Mouse (Mus musculus): ENCODE data around the gene Igfbp6.
"Not testable (repeated sequence)": the region's sequence is repeated elsewhere in the genome, so short reads cannot be mapped to it uniquely, and the experiment has no call there.

Gene Igfbp6

DNA sequence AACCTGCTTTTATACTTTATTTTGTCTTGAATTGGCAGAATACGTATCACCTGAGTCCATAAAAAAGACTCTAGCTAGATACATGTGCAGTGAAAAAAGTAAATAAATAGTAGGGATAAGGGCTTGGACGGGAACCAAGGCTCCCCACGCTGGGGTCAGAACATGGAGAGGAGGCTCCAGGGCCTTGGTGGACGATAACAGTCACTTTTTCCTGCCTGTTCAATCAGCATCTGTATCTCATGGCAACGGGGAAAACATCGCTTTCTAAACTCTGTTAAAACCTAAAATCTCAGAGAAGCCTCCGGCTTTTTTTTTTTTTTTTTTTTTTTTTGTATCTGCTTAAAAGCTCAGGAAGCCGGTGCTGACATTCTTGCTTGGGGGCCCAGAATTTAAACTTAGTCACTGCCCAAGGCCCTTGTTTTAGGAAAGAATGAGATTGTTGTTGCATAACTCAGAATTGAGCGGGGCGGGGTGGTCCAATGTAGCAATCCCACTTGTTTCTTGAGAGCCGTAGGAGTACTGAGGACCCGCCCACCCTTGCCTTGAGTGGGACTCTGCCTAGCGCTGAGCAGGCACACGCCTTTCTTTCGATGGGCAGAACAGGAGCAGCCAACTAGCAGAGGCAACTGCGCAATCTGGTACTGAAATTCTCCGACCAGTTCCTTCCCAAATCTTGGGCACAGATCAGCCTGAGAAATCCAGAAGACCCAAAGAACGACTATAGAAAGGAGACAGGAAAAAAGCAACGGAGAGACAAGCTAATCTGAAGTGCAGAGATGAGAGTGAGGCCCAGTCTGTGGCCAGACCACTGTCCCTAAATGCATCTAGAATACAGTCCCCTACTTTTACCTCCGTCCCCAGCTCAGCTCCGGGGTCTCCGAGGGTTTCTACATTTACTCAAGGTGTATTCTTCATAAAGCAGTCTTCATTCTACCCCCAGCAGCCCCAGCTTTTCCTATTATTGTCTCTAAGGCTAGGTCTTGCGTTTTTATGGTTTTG, 949 bp upstream of the Igfbp6 start:
- peak; percentile 98 for DNase-seq

DNA sequence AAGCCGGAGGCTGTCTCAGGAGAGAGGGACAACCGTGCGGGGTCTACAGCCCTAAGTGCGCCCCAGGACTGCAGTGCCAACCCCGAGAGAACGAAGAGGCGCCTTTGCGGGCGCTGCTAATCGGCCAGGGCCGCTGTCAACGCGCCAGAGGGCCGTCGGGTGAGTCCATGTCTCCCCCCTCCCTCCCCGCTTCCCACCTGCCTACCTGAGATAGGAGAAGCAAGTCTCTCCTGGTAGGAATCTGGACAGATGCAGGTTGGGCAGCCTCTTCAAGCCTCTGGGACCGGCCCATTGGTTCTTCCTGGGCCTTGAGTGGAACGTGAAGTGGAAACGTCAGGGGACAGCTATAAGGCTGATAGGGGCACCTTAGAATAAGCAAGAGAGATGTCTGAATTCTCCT, 564 bp downstream of the Igfbp6 start:
- peak; percentile 94 for DNase-seq

DNA sequence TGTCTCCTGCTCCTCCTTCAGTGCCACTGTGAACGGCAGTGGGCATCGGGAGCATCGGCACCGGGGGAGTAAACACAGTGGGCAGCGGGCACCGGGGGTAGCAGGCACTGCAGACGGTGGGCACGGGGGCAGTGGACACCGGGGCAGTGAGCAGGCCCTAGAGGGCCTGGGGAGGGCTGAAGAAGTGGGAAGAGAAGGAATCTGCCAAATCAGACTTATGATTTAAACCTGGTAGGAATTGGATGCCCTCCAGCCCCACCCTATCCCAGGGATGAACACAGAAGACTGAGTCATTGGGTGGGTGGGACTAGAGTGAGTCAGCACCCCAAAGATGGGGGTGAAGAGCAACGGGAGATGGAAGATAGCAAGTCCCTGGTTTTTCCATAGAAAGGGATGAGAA, 1.2 kb downstream of the Igfbp6 start:
- DNase-seq: peak; percentile 96

DNA sequence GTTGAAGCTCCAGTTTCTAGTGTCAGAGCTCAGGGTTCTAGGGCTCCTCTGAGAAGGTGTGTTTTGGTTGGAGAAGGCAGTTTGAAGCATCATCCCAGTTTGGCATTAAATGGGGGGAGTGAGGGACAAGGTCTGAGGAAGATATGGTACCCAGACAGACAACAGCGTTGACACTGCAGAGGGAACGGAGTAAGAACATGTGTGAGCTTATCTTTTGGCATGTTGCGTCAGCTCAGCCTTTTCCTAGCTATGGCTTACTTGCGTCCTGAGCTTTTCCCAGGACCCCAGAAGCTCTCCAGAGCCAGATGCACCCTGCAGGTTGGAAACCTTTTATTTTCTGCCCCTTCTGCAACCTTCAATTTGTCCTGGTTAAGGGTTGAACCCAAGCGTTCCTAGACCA, 1.9 kb downstream of the Igfbp6 start:
- no peak for DNase-seq

DNA sequence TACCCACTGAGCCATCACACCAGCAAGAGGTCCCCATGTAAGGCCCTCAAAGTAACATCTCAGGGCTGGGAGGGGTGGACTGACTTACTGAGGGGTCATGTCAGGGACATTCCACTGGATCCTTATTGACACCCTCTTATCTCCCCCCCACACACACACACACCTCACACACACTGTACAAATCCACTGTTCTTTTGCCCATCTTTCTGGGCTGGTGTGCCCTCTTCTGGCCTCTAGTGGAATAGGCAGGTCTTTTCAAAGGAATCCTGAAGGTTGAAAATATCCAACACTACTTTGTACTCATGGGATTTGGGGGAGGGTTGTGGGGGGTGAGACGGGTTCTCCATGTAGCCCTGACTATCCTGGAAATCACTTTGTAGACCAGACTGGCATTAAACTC, 2.7 kb downstream of the Igfbp6 start:
- DNase-seq: peak; percentile 92

DNA sequence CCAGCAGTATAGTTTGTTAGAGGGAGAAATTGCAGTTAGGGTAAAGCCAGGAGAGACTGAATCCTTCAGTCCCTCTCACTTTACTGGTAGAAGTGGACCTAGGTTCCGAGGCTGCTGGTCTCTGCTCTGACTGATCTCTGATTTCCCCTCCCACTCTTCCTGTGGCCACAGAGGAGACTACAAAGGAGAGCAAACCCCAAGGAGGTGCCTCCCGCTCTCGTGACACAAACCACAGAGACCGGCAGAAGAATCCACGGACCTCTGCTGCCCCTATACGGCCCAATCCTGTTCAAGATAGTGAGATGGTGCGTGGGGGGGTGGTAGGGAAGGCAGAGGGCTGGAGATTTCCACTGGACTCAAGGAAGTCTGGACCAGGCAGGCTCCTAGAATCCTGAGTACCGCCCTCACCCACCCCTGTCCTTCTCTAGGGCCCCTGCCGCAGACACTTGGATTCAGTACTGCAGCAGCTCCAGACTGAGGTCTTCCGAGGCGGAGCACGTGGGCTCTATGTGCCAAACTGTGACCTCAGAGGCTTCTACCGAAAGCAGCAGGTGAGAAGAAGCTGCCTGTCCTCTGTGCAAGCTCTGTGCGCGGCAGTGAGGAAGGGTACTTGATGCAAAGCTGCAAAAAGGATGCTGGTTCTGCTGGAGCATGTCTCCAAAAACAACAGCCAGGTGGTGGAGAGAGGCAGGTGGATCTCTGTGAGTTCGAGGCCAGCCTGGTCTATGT, 3.7 kb downstream of the Igfbp6 start:
- no peak for DNase-seq

DNA sequence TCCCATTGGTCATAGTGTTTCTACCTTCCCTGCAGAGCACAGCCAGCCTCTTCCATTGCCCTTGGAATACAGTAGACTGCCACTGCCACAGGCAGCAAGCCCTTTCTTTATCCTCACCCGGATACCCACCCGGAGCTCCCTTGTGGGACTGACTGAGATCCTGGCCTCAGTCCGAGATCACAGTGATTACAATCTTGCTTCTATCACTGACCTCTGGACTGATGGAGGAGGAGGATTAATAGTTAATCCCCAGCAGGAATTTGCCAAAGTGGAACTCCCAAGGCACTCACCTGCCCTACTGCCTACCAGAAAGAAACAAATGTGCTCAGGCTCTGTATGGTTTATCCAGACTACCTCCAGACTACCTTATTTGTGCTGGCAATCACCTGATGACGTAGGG, 5.4 kb downstream of the Igfbp6 start:
- DNase-seq: no peak

DNA sequence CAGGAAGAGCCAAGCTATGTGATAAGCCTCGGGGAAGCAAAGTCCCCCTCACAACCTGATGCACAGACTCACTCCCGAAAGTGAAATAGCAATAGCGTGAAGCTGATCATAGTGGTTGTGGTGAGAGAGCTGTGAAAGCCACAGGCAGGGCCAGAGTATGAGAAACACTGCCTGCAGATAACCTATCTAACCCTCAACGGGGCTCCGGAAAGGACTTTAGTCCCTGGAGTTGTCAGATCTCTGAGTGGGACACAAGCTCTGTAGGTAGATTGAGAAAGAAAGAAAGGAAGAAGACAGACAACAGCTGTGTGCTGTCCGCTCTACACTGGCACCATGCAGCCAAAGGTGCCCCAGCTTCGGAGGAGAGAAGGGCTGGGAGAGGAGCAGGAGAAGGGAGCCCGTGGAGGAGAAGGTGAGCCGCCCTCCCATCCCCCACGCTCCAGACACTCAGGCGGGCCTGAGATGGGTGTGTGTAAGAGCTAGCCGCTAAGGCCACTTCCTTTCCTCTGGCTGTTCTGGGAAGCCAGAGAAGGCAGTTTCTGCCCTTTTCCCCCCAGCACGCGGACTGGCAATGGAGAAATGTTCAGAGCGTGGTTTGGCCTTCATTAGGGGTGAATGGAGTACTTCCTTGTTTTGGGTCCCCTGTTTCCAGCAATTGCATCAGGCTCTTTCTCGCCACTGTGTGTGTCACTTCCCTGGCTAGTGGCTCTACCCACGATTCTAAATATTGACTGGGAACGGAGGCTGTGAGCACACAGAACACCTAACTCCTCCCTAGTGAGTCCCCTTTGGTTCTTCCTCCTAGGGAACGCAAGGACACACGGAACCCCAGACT, 6.4 kb downstream of the Igfbp6 start, which contains the start of gene Soat2:
Gene Soat2 (plus strand): TSS at position 226 of the 835 bp plus-strand sequence.
- peak; percentile 97 for DNase-seq

DNA sequence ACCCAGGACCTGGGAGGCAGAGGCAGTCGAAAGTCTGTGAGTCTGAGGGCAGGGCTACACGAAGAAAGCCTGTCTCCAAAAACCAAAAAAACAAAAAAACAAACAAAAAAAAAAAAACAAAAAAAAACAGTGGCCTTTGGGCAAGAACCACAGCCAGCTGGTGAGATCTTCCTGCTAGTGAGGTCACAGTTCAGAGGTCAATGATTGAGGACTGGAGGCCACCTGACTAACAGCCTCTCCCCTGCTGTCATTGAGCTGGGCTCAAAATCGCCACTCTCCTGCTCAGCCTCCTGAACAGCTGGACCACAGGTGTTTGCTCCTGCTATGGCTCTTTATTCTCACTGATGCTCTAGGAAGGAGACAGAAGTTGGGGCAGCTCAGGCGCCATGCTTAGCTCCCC, 8.5 kb downstream of the Igfbp6 start:
- DNase-seq: peak; percentile 81

DNA sequence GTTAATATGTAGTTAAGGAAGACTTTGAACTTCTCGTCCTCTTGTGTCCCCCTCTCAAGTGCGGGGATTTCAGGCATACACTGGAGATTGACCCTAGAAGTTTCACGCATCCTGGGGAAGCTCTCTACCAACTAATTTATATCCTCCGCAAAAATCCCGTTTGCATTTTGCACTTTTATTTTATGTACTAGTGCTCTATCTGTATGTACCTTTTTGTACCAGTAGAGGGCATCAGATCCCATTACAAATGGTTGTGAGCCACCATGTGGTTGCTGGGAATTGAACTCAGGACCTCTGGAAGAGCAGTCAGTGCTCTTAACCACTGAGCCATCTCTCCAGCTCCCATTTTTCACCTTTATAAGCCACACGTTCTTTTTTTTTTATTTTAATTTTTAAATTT, 10.8 kb downstream of the Igfbp6 start:
- not testable (repeated sequence) for DNase-seq

DNA sequence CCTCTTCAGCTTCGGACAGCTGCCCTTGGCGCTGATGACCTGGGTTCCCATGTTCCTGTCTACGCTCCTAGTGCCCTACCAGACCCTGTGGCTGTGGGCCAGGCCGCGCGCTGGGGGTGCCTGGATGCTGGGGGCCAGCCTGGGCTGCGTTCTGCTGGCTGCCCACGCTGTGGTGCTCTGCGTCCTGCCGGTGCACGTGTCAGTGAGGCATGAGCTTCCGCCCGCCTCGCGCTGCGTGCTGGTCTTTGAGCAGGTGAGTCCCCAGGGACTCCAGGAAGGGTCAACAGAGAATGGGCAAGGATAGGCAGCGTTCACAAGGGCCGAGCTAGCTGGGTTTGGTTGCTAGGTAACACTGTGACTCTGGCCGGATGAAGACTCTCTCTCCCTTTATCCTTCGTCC, 12.7 kb downstream of the Igfbp6 start:
- peak; percentile 88 for DNase-seq

DNA sequence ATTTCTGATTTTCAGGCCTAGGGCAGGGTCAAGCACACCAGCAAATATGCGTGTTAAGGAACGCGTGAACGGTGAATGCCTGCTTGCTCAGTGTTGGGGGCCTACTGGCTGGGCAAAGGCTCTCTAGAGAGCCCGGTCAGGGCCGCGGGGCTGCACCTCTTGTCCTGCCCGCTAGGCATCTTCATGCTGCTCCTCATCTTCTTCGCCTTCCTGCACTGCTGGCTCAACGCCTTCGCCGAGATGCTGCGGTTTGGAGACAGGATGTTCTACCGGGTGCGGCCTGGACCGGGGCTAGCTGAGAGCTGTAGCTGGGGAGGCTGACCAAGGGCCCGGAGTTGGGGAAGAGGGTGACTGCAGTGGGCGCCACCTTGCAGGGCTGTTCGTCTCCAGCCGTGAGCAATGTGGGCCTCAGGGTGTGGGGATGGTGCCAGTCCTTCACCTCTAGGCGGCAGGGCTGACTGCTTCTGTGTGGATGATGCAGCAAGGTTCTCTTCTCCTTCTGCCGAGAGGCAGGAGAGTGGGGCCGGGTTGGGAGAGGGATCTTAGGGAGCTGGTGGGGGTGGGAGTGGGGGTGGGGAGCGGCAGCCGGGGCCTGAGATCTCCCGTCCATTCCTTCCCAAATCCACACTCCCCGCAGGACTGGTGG, 16.4 kb downstream of the Igfbp6 start:
- peak; percentile 88 for DNase-seq

DNA sequence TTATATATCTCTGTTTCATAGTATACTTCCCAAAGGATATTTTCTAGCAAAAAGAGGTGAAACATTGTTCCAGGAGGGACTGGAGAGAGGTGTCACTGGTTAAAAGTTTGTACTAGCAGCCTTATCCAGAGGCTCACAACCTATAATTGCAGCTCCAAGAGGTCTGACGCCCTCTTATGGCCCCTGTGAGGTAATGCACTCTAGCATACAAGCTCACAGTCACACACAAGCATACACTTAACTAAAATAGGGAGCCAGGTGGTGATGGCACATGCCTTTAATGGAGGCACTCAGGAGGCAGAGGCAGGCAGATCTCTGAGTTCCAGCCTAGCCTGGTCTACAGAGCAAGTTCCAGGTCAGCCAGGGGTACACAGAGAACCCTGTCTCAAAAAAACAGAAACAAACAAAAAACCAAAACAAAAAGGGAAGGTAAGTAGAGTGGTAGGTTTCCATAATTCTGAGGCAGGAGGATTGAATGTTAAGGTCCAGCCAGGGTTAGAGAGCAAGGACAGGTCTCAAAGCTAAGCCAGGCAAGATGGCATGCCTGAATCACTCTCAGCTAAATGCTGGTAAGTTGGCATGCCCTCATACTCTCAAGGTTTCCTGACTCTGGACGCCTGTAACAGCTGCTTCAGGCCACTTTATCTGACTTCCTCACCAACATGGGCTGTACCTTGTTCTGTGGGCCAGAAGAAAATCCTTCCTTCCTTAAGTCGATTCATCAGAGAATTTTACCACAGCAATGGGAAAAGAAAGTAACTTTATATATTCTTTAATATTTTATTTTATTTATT, 19.9 kb downstream of the Igfbp6 start:
- no peak for DNase-seq

DNA sequence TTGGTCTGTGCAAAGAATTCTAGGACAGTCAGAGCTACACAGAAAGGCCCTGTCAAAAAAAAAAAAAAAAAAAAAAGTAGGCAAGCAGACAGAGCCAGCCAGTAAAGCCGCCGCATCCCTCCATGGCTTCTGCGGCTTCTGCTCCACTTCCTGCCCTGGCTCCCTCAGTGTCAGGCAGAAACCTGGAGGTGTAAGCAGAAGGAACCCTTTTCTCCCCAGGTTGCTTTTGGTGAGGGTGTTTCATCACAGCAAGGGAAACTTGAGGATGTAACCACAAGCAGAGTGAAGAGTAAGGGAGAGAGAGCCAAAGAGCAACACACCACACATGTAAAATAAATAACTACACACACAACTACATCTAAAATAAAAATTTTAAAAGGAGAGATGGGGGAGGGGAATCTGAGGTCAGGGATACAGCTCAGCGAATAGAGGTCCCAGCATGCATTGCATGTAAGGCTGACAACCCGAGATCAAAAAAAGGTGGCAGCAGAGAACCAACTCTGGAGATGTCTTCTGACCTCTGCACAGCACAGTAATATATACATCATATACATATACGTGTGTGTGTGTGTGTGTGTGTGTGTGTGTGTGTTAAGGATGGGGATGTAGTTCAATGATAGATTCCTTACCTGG, 21.4 kb downstream of the Igfbp6 start:
- no peak for DNase-seq

DNA sequence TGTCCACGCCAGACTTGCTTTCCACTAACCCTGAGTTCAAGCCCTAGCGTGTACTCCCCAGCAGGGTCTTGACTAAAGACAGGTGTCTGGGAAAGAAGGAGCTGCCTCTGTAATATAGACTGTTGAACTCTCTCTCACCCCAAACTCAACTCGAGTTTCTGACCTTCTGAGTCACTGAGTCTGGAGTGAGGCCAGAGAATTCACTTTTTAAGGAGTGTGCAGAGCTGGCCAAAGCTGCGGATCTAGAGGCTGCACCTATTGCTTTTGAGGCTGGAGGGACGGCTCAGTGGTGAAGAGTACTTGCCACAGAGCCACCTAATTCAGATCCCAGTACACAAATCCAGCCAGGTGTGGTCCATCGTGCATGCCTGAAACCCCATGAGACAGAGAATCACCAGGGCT, 23.5 kb downstream of the Igfbp6 start:
- DNase-seq: no peak

DNA sequence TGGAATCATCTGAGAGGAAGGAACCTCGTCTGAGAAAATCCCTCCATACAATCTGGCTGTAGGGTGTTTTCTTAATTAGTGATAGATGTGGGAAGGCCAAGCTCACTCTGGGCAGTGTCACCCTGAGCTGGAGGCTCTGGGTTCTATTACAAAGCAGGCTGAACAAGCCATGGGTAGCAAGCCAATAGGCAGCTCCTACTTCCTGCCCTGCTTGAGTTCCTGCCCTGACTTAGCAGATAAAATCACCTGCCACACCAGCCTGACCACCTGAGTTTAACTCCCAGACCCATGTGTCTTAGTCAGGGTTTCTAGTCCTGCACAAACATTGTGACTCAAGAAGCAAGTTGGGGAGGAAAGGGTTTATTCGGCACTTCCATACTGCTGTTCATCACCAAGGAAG, 24.9 kb downstream of the Igfbp6 start:
- no peak for DNase-seq

DNA sequence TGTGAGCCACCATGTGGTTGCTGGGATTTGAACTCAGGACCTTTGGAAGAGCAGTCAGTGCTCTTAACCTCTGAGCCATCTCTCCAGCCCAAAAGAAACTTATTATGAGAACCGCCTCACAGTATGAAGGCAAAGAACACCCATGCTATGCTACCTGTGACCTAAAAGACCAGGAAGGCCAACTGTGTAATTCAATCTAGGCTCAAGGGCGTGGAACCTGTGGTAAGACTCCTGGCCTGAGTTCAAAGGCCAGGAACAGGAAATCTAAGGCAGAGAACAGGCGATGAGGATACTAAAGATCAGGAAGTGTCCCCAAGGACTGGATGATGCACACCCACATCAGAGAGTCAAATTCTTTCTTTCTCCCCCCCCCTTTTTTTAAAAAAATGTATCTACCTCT, 29.4 kb downstream of the Igfbp6 start:
- no peak for DNase-seq

DNA sequence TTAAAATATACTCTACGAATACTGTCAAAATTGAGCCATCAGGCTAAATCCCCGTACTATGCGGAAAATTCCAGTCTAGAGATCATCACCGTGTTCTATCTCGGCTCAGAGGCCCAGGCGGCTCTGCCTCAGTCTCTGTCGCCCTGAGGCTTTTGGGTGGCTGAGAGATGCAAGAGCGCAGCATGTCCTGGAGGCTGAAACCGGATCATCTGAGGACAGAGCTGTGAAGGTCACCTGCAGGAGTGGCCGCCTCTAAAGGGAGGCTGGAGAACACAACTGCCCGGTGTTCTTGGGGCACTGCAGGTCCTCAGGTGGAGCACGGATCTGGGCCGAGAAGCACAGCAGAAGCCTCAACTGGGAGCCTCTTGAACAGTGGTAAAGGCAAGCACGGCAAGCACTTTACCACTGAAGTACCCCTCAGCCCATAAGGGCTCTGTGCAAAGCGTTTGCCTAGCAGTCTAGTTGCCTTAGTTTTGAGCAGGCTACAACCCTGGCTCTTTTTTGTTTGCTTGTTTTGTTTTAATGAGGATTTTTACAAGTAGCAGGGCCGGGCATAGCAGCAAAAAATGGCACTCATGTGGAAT, 31.7 kb downstream of the Igfbp6 start:
- no peak for DNase-seq

DNA sequence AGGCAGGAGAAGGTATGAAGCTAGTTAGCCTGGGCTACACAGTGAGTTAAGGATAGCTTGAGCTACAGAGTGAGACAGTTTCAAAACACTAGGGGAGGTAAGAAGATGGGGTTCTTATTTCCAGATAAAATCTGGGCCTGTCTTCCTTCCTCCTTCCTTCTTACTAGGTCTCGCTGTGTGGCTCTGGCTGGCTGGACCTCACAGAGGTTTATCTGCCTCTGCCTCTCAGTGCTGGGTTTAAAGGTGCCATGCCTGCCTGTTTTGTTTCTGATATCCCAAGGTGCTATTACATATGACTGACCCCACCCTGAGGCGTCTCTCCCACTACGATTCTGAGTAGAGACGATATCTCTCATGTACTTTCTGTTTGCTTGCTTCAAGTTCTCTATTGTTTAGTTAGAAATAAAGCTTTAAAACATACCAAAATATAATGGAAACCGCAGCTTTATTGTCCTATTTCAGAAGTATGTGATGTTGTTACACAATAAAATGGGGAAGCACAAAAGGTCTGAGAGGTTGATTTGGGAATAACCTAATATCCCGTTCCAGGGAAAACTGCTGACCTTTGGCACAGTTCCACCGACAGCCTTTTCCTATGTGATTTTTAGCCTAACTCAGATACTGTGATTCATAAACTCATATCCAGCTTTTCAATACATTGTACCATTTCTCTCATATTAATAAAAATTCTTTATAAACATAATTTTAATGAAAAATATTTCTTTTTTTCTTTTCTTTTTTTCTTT, 32.6 kb downstream of the Igfbp6 start:
- DNase-seq: peak; percentile 87

DNA sequence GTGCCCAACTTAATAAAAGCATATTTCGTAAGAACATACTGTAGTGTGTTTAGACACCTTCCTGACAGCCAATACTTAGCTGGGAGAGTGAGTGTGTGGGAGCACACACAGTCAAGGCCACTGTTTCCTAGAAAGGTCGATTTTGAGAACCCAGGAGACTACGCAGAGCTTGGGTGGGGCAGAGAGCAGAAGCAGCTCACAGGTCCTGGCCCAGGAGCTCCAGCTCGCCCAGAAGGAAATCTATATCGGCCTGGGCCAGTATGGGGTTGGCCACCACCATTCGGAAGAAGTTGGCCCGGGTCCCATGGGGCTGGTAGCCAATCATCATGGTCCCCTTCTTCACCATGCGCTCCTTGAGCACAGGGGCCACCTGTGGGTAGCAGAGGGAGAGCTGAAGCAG, 33.3 kb downstream of the Igfbp6 start:
- DNase-seq: peak; percentile 88
